Mouse (Mus musculus) ES-E14 (cell line): ENCODE results near the gene Tars2. TPM values are rescaled to one million over a fixed set of nuclear protein-coding genes. Genes with fewer than 3 reads are reported as not detected.

Source experiments
- DNase-seq: peaks from one replicate; pipeline ENCODE4 v3.0.0-alpha.2; 2013; ENCODE audit warnings: low read depth, low spot score
- H3K27ac ChIP-seq: 2 replicates; pipeline ENCODE4 v1.5.1; 2012; ENCODE audit warnings: low read depth, mild to moderate bottlenecking, low read length, moderate library complexity, mixed read lengths; ENCODE audit not compliant: poor library complexity, insufficient read depth, severe bottlenecking
- H3K36me3 ChIP-seq: 2 replicates; pipeline ENCODE4 v1.6.1; 2012; ENCODE audit warnings: mild to moderate bottlenecking, low read length, moderate library complexity, mixed read lengths; ENCODE audit not compliant: control insufficient read depth, poor library complexity, insufficient read depth, severe bottlenecking
- H3K4me1 ChIP-seq, 2 experiments: fragments of 150-350 bp in 1 of 2; sonication (generic) in 1 of 2; 2 replicates each; pipeline ENCODE4 v1.6.1; 2012; ENCODE audit warnings: low read length in 2 of 2, mild to moderate bottlenecking in 1 of 2, mixed read lengths in 1 of 2; ENCODE audit not compliant: control insufficient read depth in 2 of 2, insufficient read depth in 2 of 2, poor library complexity in 1 of 2
- H3K4me3 ChIP-seq, 2 experiments: fragments of 150-350 bp in 1 of 2; sonication (generic) in 1 of 2; 2 replicates each; pipeline ENCODE4 v1.5.1; 2012; ENCODE audit warnings: low read length in 2 of 2, low read depth in 1 of 2, mild to moderate bottlenecking in 1 of 2, mixed read lengths in 1 of 2; ENCODE audit not compliant: insufficient read depth in 1 of 2, poor library complexity in 1 of 2, severe bottlenecking in 1 of 2
- H3K9ac ChIP-seq: 2 replicates; pipeline ENCODE4 v1.6.1; 2012; ENCODE audit warnings: low read depth, mild to moderate bottlenecking, low read length, mixed read lengths; ENCODE audit not compliant: poor library complexity, insufficient read depth, severe bottlenecking
- H3K9me3 ChIP-seq: fragments of 150-350 bp; sonication (generic); 2 replicates; pipeline ENCODE4 v1.6.1; 2012; ENCODE audit warnings: low read depth, mild to moderate bottlenecking, low read length; ENCODE audit not compliant: control insufficient read depth, insufficient read depth
- CHD2 ChIP-seq: IDR thresholded peaks from 2 replicates; pipeline ENCODE4 v1.6.1; 2014; ENCODE audit warnings: mild to moderate bottlenecking, low read depth, low read length, inconsistent platforms
- HCFC1 ChIP-seq: IDR thresholded peaks from 2 replicates; pipeline ENCODE4 v1.6.1; 2012; ENCODE audit warnings: low read length, inconsistent platforms, borderline replicate concordance; ENCODE audit not compliant: insufficient read depth
- MAFK ChIP-seq: IDR thresholded peaks from 2 replicates; pipeline ENCODE4 v1.6.1; 2014; ENCODE audit warnings: mild to moderate bottlenecking, low read depth, low read length, inconsistent platforms; ENCODE audit not compliant: insufficient read depth
- ZC3H11A ChIP-seq: IDR thresholded peaks from 2 replicates; pipeline ENCODE4 v1.6.1; 2012; ENCODE audit warnings: low read depth, mild to moderate bottlenecking, inconsistent platforms, low read length, borderline replicate concordance
- ZNF384 ChIP-seq: IDR thresholded peaks from 2 replicates; pipeline ENCODE4 v1.6.1; 2012; ENCODE audit warnings: low read depth, low read length, inconsistent platforms
- in situ Hi-C, 2 experiments: fragments of 600-800 bp; cut with MboI; formaldehyde crosslinking; loops; one replicate each; pipeline ENCODE4 v1.15.1; 2025; ENCODE audit warnings: low sequenced_read_pairs in 2 of 2, inconsistent platforms in 1 of 2; ENCODE audit not compliant: unreplicated experiment in 2 of 2
- total RNA-seq: library from RNA; depleted of rRNA; stranded (reverse); fragments of 300-350 nt; gene quantifications from 2 replicates; pipeline ENCODE4 v1.2.3, GENCODE M21; 2012

Gene Tars2
- total RNA-seq, 1 experiment, result 85.9 TPM

GRCm38 (mm10) chr3:95716075-95716474 lies 43.9 kb downstream of the Tars2 start:
- Histone ChIP-seq H3K27ac (no peak overlapping the region), H3K4me3 (no peak overlapping the region), H3K9me3 (no peaks in the 10 kb centered on the region), H3K9ac (no peak overlapping the region), H3K4me1 (no peaks in the 10 kb centered on the region), H3K36me3 (no peaks in the 10 kb centered on the region)
- no peak for DNase-seq
- no peak for TF ChIP-seq MAFK
- no peak for TF ChIP-seq ZNF384
- in situ Hi-C loops, result no loop called here

- no peaks in the 10 kb centered on the region for H3K9me3 ChIP-seq
- in situ Hi-C loops, result no loop called here
Measured at GRCm38 (mm10) chr3:95709967-95710366, 50.0 kb downstream of the Tars2 start.

GRCm38 (mm10) chr3:95709044-95709443 lies 51.0 kb downstream of the Tars2 start:
- DNase-seq, result no peak
- in situ Hi-C loops, result no loop called here
- TF ChIP-seq ZC3H11A (no peak), HCFC1 (no peak), MAFK (no peak), ZNF384 (no peak), CHD2 (no peak)
- Histone ChIP-seq H3K27ac (no peak overlapping the region), H3K36me3 (no peaks in the 10 kb centered on the region), H3K4me3 (no peak overlapping the region), H3K4me1 (peaks cover 0 to 2% of the 10 kb centered on the region in 2 experiments; a peak in 1 of 4 replicates), H3K9ac (no peak overlapping the region), H3K9me3 (no peaks in the 10 kb centered on the region)

More at GRCm38 (mm10) chr3:95709967-95710366, 50.0 kb downstream of the Tars2 start:
- no peaks in the 10 kb centered on the region for H3K36me3 ChIP-seq
- DNase-seq, result no peak
- no peak for TF ChIP-seq CHD2
- TF ChIP-seq HCFC1, result no peak
- no peak for TF ChIP-seq ZNF384
- no peak for TF ChIP-seq MAFK
- no peak for TF ChIP-seq ZC3H11A
- no peak overlapping the region for H3K4me3 ChIP-seq
- peaks cover 0 to 2% of the 10 kb centered on the region in 2 experiments; a peak in 1 of 4 replicates for H3K4me1 ChIP-seq
- H3K27ac ChIP-seq, result no peak overlapping the region
- H3K9ac ChIP-seq, result no peak overlapping the region

GRCm38 (mm10) chr3:95707497-95707896 lies 52.5 kb downstream of the Tars2 start:
- Histone ChIP-seq H3K9ac (no peak overlapping the region), H3K36me3 (no peaks in the 10 kb centered on the region), H3K4me1 (peaks cover 0 to 6% of the 10 kb centered on the region in 2 experiments; a peak in 1 of 4 replicates), H3K4me3 (no peak overlapping the region), H3K9me3 (no peaks in the 10 kb centered on the region), H3K27ac (no peak overlapping the region)
- no peak for DNase-seq
- in situ Hi-C loops, result no loop called here
- TF ChIP-seq HCFC1, result no peak
- TF ChIP-seq MAFK, result no peak
- TF ChIP-seq ZC3H11A, result no peak
- no peak for TF ChIP-seq ZNF384
- no peak for TF ChIP-seq CHD2

- Histone ChIP-seq H3K9ac (no peak overlapping the region), H3K9me3 (no peaks in the 10 kb centered on the region), H3K4me3 (no peak overlapping the region), H3K27ac (no peak overlapping the region), H3K4me1 (peaks cover 2 to 8% of the 10 kb centered on the region in 2 experiments; a peak in 2 of 4 replicates), H3K36me3 (no peaks in the 10 kb centered on the region)
- in situ Hi-C loops, result no loop called here
- no peak for DNase-seq
- TF ChIP-seq CHD2 (no peak), ZNF384 (no peak), HCFC1 (no peak), MAFK (no peak), ZC3H11A (no peak)
Measured at GRCm38 (mm10) chr3:95706273-95706672, 53.7 kb downstream of the Tars2 start.
